Mouse (Mus musculus): ENCODE data around the gene Metrnl. TPM values are rescaled to one million over a fixed set of nuclear protein-coding genes. Genes with fewer than 3 reads are reported as not detected.

The Metrnl gene
- polyA plus RNA-seq, 1 experiment = 32.4 TPM

- H3K79me2 ChIP-seq (ENCODE audit: control insufficient read depth, insufficient read depth) = no peaks in the 10 kb centered on the region
- TF ChIP-seq MAX (IDR thresholded peaks at IDR 0.05) = no peak
- no peak for TF ChIP-seq FOSL1 (IDR thresholded peaks at IDR 0.05; ENCODE audit: insufficient read depth, low read length, poor library complexity, severe bottlenecking)
- no peak for TF ChIP-seq USF1 (IDR thresholded peaks at IDR 0.05; ENCODE audit: low read depth)
- TF ChIP-seq MYOG (IDR thresholded peaks at IDR 0.05; ENCODE audit: control insufficient read depth, extremely low read depth, insufficient read length) = no peak
- no peak for TF ChIP-seq MYOD1 (IDR thresholded peaks at IDR 0.05; ENCODE audit: control insufficient read depth, insufficient read length, low read depth)
- TF ChIP-seq CEBPB (IDR thresholded peaks at IDR 0.05; ENCODE audit: low read depth) = no peak
- no peak for TF ChIP-seq CTCF (IDR thresholded peaks at IDR 0.05; ENCODE audit: control insufficient read depth, insufficient read depth, insufficient read length)
- no peaks in the 10 kb centered on the region for H3K27me3 ChIP-seq (ENCODE audit: control insufficient read depth, insufficient read depth, insufficient read length)
- H3K36me3 ChIP-seq (ENCODE audit: control insufficient read depth, insufficient read depth) = no peaks in the 10 kb centered on the region
- no peak overlapping the region for H3ac ChIP-seq (ENCODE audit: control insufficient read depth, insufficient read length, low read depth)
- H3K4me3 ChIP-seq (ENCODE audit: insufficient read depth, poor library complexity, severe bottlenecking) = no peak overlapping the region
- H3K79me3 ChIP-seq (ENCODE audit: low read depth) = no peaks in the 10 kb centered on the region
Measured at GRCm38 (mm10) chr11:121679581-121679980, 21.8 kb upstream of the Metrnl start.

DNA sequence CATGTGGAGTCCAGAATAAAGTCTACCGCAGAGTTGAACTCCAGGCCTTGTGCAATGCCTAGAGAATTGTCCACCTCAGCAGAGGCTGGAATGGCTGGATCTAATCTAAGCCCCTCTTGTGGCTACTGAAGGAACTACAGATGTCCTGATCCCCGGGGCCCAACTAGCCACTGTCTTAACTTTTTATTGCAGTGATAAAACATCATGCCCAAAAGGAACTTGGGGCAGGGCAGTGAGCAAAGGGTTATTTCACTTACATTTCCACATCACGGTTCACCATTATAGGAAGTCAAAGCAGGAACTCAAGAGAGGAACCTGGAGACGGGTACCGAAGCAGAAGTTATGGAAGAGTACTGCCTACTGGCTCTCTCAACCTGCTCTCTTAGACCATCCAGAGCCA is 20.6 kb upstream of the Metrnl start:
- H3K36me3 ChIP-seq (ENCODE audit: control insufficient read depth, insufficient read depth) = no peaks in the 10 kb centered on the region
- no peaks in the 10 kb centered on the region for H3K79me3 ChIP-seq (ENCODE audit: low read depth)
- H3K4me3 ChIP-seq (ENCODE audit: insufficient read depth, poor library complexity, severe bottlenecking) = no peak overlapping the region
- TF ChIP-seq MYOD1 (IDR thresholded peaks at IDR 0.05; ENCODE audit: control insufficient read depth, insufficient read length, low read depth) (no peak), FOSL1 (IDR thresholded peaks at IDR 0.05; ENCODE audit: insufficient read depth, low read length, poor library complexity, severe bottlenecking) (no peak), USF1 (IDR thresholded peaks at IDR 0.05; ENCODE audit: low read depth) (no peak), MYOG (IDR thresholded peaks at IDR 0.05; ENCODE audit: control insufficient read depth, extremely low read depth, insufficient read length) (no peak), MAX (IDR thresholded peaks at IDR 0.05) (no peak), CEBPB (IDR thresholded peaks at IDR 0.05; ENCODE audit: low read depth) (no peak), CTCF (IDR thresholded peaks at IDR 0.05; ENCODE audit: control insufficient read depth, insufficient read depth, insufficient read length) (no peak)
- no peak overlapping the region for H3ac ChIP-seq (ENCODE audit: control insufficient read depth, insufficient read length, low read depth)
- no peaks in the 10 kb centered on the region for H3K27me3 ChIP-seq (ENCODE audit: control insufficient read depth, insufficient read depth, insufficient read length)
- no peaks in the 10 kb centered on the region for H3K79me2 ChIP-seq (ENCODE audit: control insufficient read depth, insufficient read depth)

DNA sequence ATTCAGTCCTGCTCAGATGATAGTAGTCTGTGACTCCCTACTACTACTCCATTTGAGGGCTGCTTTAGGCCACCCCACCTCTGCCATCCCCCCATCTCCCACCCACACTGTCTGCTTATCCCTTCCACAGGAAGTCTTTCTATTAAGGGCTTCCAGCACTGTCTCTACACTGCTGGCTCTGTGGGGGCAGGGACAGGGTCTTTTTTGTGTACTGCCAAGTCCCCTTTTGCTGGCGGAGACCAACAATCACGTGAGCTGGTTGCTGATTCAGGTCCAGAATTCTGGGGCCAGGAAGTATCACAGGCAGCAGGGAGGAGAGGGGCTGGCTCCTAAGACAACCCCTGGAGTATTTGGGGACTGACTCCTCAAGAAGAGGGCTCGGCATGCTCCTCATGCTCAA is 18.1 kb upstream of the Metrnl start:
- no peaks in the 10 kb centered on the region for H3K27me3 ChIP-seq (ENCODE audit: control insufficient read depth, insufficient read depth, insufficient read length)
- H3K4me3 ChIP-seq (ENCODE audit: insufficient read depth, poor library complexity, severe bottlenecking) = no peak overlapping the region
- H3K79me2 ChIP-seq (ENCODE audit: control insufficient read depth, insufficient read depth) = no peaks in the 10 kb centered on the region
- no peak overlapping the region for H3ac ChIP-seq (ENCODE audit: control insufficient read depth, insufficient read length, low read depth)
- TF ChIP-seq CTCF (IDR thresholded peaks at IDR 0.05; ENCODE audit: control insufficient read depth, insufficient read depth, insufficient read length) = no peak
- no peak for TF ChIP-seq MAX (IDR thresholded peaks at IDR 0.05)
- TF ChIP-seq CEBPB (IDR thresholded peaks at IDR 0.05; ENCODE audit: low read depth) = no peak
- no peak for TF ChIP-seq USF1 (IDR thresholded peaks at IDR 0.05; ENCODE audit: low read depth)
- no peak for TF ChIP-seq FOSL1 (IDR thresholded peaks at IDR 0.05; ENCODE audit: insufficient read depth, low read length, poor library complexity, severe bottlenecking)
- TF ChIP-seq MYOG (IDR thresholded peaks at IDR 0.05; ENCODE audit: control insufficient read depth, extremely low read depth, insufficient read length) = no peak
- TF ChIP-seq MYOD1 (IDR thresholded peaks at IDR 0.05; ENCODE audit: control insufficient read depth, insufficient read length, low read depth) = no peak
- H3K79me3 ChIP-seq (ENCODE audit: low read depth) = no peaks in the 10 kb centered on the region
- no peaks in the 10 kb centered on the region for H3K36me3 ChIP-seq (ENCODE audit: control insufficient read depth, insufficient read depth)

DNA sequence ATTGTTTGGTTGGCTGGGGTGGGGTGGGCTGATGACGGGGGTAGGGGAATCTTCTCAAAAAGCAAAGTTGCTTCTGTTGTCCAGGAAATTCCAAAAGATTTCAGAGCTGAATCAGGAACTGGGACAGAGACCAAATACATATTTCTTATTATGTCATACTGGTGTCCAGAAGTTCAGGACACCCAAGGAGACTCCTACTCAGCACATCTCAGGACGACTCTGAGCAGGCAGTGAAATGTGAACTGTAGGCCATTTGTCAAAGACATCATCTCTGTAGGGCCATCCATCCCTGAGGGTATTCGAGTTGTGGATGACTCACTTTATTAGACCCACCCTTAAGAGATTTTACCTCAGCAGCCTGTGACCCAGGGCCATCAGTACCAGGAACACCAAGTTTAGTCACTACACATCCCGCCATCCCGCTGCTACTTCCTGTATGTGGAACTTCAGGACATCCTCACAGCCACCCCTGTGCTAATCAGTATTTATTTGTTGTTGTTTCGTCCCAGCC is 15.8 kb upstream of the Metrnl start:
- Histone ChIP-seq H3K79me3 (ENCODE audit: low read depth) (no peaks in the 10 kb centered on the region), H3K36me3 (ENCODE audit: control insufficient read depth, insufficient read depth) (no peaks in the 10 kb centered on the region), H3K79me2 (ENCODE audit: control insufficient read depth, insufficient read depth) (no peaks in the 10 kb centered on the region), H3K4me3 (ENCODE audit: insufficient read depth, poor library complexity, severe bottlenecking) (no peak overlapping the region), H3ac (ENCODE audit: control insufficient read depth, insufficient read length, low read depth) (no peak overlapping the region), H3K27me3 (ENCODE audit: control insufficient read depth, insufficient read depth, insufficient read length) (no peaks in the 10 kb centered on the region)
- no peak for TF ChIP-seq MYOG (IDR thresholded peaks at IDR 0.05; ENCODE audit: control insufficient read depth, extremely low read depth, insufficient read length)
- TF ChIP-seq MAX (IDR thresholded peaks at IDR 0.05) = peak; percentile 11
- no peak for TF ChIP-seq MYOD1 (IDR thresholded peaks at IDR 0.05; ENCODE audit: control insufficient read depth, insufficient read length, low read depth)

- no peaks in the 10 kb centered on the region for H3K36me3 ChIP-seq (ENCODE audit: control insufficient read depth, insufficient read depth)
- TF ChIP-seq USF1 (IDR thresholded peaks at IDR 0.05; ENCODE audit: low read depth) (no peak), MAX (IDR thresholded peaks at IDR 0.05) (no peak), MYOD1 (IDR thresholded peaks at IDR 0.05; ENCODE audit: control insufficient read depth, insufficient read length, low read depth) (no peak), CEBPB (IDR thresholded peaks at IDR 0.05; ENCODE audit: low read depth) (no peak), CTCF (IDR thresholded peaks at IDR 0.05; ENCODE audit: control insufficient read depth, insufficient read depth, insufficient read length) (no peak), MYOG (IDR thresholded peaks at IDR 0.05; ENCODE audit: control insufficient read depth, extremely low read depth, insufficient read length) (no peak), FOSL1 (IDR thresholded peaks at IDR 0.05; ENCODE audit: insufficient read depth, low read length, poor library complexity, severe bottlenecking) (no peak)
- no peak overlapping the region for H3ac ChIP-seq (ENCODE audit: control insufficient read depth, insufficient read length, low read depth)
- no peak overlapping the region for H3K4me3 ChIP-seq (ENCODE audit: insufficient read depth, poor library complexity, severe bottlenecking)
- H3K27me3 ChIP-seq (ENCODE audit: control insufficient read depth, insufficient read depth, insufficient read length) = no peaks in the 10 kb centered on the region
- H3K79me2 ChIP-seq (ENCODE audit: control insufficient read depth, insufficient read depth) = no peaks in the 10 kb centered on the region
- no peaks in the 10 kb centered on the region for H3K79me3 ChIP-seq (ENCODE audit: low read depth)
Measured at GRCm38 (mm10) chr11:121686091-121686490, 15.3 kb upstream of the Metrnl start.

GRCm38 (mm10) chr11:121686674-121687073 is 14.7 kb upstream of the Metrnl start:
- Histone ChIP-seq H3K79me2 (ENCODE audit: control insufficient read depth, insufficient read depth) (no peaks in the 10 kb centered on the region), H3K36me3 (ENCODE audit: control insufficient read depth, insufficient read depth) (no peaks in the 10 kb centered on the region), H3K27me3 (ENCODE audit: control insufficient read depth, insufficient read depth, insufficient read length) (no peaks in the 10 kb centered on the region), H3K4me3 (ENCODE audit: insufficient read depth, poor library complexity, severe bottlenecking) (no peak overlapping the region), H3K79me3 (ENCODE audit: low read depth) (no peaks in the 10 kb centered on the region), H3ac (ENCODE audit: control insufficient read depth, insufficient read length, low read depth) (no peak overlapping the region)
- TF ChIP-seq MAX (IDR thresholded peaks at IDR 0.05) (peak; percentile 41), USF1 (IDR thresholded peaks at IDR 0.05; ENCODE audit: low read depth) (no peak)

Measured in C2C12 (cell line).